Mouse (Mus musculus): ENCODE results near the gene Piwil1. TPM values are rescaled to one million over a fixed set of nuclear protein-coding genes. Genes with fewer than 3 reads are reported as not detected.

Piwil1 gene
- total and polyA plus RNA-seq, 2 experiments from 2014 or later: 0.05 to 0.40 TPM

DNA sequence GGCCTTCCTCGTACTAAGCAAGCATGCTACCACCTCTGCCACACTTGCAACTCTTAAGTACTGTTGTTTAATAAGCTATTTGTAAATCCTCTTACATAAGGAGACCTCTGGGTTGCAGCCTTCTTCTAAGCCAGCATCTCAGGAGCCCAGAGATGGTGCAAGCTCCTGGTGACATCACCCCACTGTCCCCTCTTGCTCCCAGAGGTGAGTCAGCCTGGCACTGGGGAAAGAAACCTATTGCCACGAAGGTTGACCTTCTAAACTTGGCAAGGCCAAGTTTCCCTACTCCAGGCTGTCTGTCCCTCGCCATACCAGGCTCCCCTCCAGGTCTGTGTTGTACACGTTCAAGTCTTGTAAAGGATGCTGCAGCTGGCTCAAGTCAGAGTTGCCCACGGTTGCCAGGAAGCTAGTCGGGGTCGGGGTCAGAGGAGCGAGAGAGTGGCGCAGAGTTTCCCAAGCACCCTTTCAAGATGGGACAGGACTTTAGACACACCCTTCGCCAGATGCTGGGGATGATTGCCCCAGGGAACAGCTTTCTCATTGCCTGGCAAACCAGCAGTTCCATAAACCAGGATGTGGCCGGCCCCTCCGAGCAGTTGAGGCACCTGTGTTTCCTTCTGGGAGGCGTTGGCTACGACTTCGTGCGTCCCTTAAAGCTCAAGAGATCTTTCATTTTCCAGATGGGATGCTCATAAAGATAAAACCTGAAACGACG is 7.6 kb upstream of the Piwil1 start:
- no peaks in the 10 kb centered on the region for H3K36me3 ChIP-seq (ENCODE audit: insufficient read depth)
- H3K9ac ChIP-seq: no peak overlapping the region
- no peaks in the 10 kb centered on the region for H3K9me3 ChIP-seq (ENCODE audit: low read length)
- no peak overlapping the region for H3K27ac ChIP-seq (ENCODE audit: low read depth, low read length)
- no peaks in the 10 kb centered on the region for H3K4me1 ChIP-seq (ENCODE audit: insufficient read depth)
- no peak for DNase-seq
- WGBS: 84% methylated on average over 18 of the region's 18 CpGs
- no peak overlapping the region for H3K4me2 ChIP-seq (ENCODE audit: low read depth)
- ATAC-seq: no peak
- no peak overlapping the region for H3K4me3 ChIP-seq (ENCODE audit: low read depth, low read length)
- no peaks in the 10 kb centered on the region for H3K27me3 ChIP-seq (ENCODE audit: insufficient read depth, low read length)
- TF ChIP-seq CTCF (IDR thresholded peaks at IDR 0.05; ENCODE audit: low read depth): no peak

DNA sequence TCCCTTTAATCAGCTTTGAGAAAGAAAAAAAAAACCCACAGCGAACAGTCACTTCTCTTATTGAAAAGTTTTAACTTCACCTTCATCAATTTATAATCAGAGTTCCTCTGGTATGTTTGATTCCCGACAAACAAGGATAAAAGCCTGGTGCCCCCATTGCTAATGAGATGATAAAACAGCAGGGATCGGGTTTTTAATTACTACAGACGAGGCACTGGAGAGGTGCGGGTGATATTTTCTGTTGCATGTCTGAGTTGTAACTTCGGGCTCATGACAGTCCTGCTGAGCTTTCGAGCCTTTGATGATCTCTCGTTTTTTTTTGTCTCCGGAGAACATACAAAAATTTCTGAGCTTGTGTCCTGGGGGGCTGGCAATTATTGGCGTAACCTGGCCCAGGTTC is 5.5 kb upstream of the Piwil1 start:
- no peak overlapping the region for H3K27ac ChIP-seq (ENCODE audit: low read depth, low read length)
- no peaks in the 10 kb centered on the region for H3K4me1 ChIP-seq (ENCODE audit: insufficient read depth)
- no peak for TF ChIP-seq CTCF (IDR thresholded peaks at IDR 0.05; ENCODE audit: low read depth)
- DNase-seq (no peak), ATAC-seq (no peak)
- H3K36me3 ChIP-seq (ENCODE audit: insufficient read depth): no peaks in the 10 kb centered on the region
- 24% methylated on average over 10 of the region's 10 CpGs for WGBS
- no peaks in the 10 kb centered on the region for H3K27me3 ChIP-seq (ENCODE audit: insufficient read depth, low read length)
- no peak overlapping the region for H3K4me2 ChIP-seq (ENCODE audit: low read depth)
- H3K9me3 ChIP-seq (ENCODE audit: low read length): no peaks in the 10 kb centered on the region
- no peak overlapping the region for H3K4me3 ChIP-seq (ENCODE audit: low read depth, low read length)
- no peak overlapping the region for H3K9ac ChIP-seq

GRCm38 (mm10) chr5:128700716-128701115 is 1.6 kb upstream of the Piwil1 start:
- no peak overlapping the region for H3K4me3 ChIP-seq (ENCODE audit: low read depth, low read length)
- H3K4me2 ChIP-seq (ENCODE audit: low read depth): no peak overlapping the region
- no peak for TF ChIP-seq CTCF (IDR thresholded peaks at IDR 0.05; ENCODE audit: low read depth)
- no peaks in the 10 kb centered on the region for H3K36me3 ChIP-seq (ENCODE audit: insufficient read depth)
- H3K4me1 ChIP-seq (ENCODE audit: insufficient read depth): no peaks in the 10 kb centered on the region
- no peaks in the 10 kb centered on the region for H3K27me3 ChIP-seq (ENCODE audit: insufficient read depth, low read length)
- H3K9me3 ChIP-seq (ENCODE audit: low read length): no peaks in the 10 kb centered on the region
- no peak overlapping the region for H3K9ac ChIP-seq
- no peak overlapping the region for H3K27ac ChIP-seq (ENCODE audit: low read depth, low read length)
- DNase-seq (no peak), ATAC-seq (no peak)
- WGBS: 56% methylated on average over 11 of the region's 11 CpGs

- DNase-seq: no peak
- ATAC-seq: 0 out of 2 replicates have a peak, but pooled peaks have one; percentile 29
- Histone ChIP-seq H3K36me3 (ENCODE audit: insufficient read depth) (no peaks in the 10 kb centered on the region), H3K27me3 (ENCODE audit: insufficient read depth, low read length) (no peaks in the 10 kb centered on the region), H3K9ac (0 out of 2 replicates have a peak overlapping the region, but pooled peaks have one; percentile 10), H3K27ac (ENCODE audit: low read depth, low read length) (no peak overlapping the region), H3K9me3 (ENCODE audit: low read length) (no peaks in the 10 kb centered on the region), H3K4me1 (ENCODE audit: insufficient read depth) (no peaks in the 10 kb centered on the region), H3K4me2 (ENCODE audit: low read depth) (peak overlapping the region; percentile 21; the same call in 1 of the 2 replicates), H3K4me3 (ENCODE audit: low read depth, low read length) (no peak overlapping the region)
- 12% methylated on average over 10 of the region's 10 CpGs for WGBS
- no peak for TF ChIP-seq CTCF (IDR thresholded peaks at IDR 0.05; ENCODE audit: low read depth)
These were observed 1.4 kb downstream of the Piwil1 start for GRCm38 (mm10) chr5:128703688-128704087.

DNA sequence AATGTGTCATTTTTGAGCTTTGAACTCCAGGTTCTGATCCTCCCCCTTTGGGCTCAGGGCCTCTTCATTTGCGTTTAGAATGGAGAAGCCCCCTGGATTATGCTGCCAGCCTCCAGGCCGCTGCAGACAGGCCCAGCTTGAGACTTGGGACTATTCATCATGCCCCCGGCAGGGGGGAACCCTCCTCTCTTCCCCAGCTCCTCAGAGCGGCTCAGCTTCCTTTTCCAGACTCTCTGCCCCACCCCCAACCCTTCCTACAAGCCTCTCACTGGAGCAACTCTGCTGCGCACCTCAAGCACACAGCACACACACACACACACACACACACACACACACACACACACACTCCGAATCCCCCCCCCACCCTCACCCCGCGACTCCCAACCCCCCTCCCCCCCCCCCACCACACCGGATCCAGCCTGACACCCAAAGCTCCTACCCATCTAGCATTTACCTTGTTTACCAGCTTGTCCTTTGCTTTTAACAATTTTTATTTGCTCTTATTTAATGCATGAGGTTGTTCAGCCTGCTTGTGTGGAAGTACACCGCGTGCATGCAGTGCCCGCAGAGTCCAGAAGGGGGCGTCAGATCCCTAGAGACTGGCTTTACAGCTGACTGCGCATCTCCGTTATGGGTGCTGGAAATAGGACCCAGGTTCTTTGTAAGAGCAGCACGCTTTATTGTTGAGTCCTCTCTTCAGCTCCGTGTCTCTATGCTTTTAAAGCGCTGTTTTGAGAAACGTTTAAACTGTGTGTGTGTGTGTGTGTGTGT is 2.0 kb downstream of the Piwil1 start:
- TF ChIP-seq CTCF (IDR thresholded peaks at IDR 0.05; ENCODE audit: low read depth): peak; percentile 28

GRCm38 (mm10) chr5:128706467-128706866 is 4.1 kb downstream of the Piwil1 start:
- WGBS: 96% methylated on average over 1 of the region's 1 CpGs
- Histone ChIP-seq H3K9ac (no peak overlapping the region), H3K36me3 (ENCODE audit: insufficient read depth) (no peaks in the 10 kb centered on the region), H3K4me2 (ENCODE audit: low read depth) (no peak overlapping the region), H3K9me3 (ENCODE audit: low read length) (no peaks in the 10 kb centered on the region), H3K27me3 (ENCODE audit: insufficient read depth, low read length) (no peaks in the 10 kb centered on the region), H3K4me1 (ENCODE audit: insufficient read depth) (no peaks in the 10 kb centered on the region), H3K4me3 (ENCODE audit: low read depth, low read length) (no peak overlapping the region), H3K27ac (ENCODE audit: low read depth, low read length) (no peak overlapping the region)
- ATAC-seq (no peak), DNase-seq (no peak)
- no peak; the same call in 1 of the 2 replicates for TF ChIP-seq CTCF (IDR thresholded peaks at IDR 0.05; ENCODE audit: low read depth)

More for the DNA sequence above, 2.0 kb downstream of the Piwil1 start:
- peak; percentile 74 for ATAC-seq
- H3K27ac ChIP-seq (ENCODE audit: low read depth, low read length): no peak overlapping the region
- H3K36me3 ChIP-seq (ENCODE audit: insufficient read depth): no peaks in the 10 kb centered on the region
- no peaks in the 10 kb centered on the region for H3K4me1 ChIP-seq (ENCODE audit: insufficient read depth)
- H3K9ac ChIP-seq: 0 out of 2 replicates have a peak overlapping the region, but pooled peaks have one; percentile 10
- no peak overlapping the region for H3K4me3 ChIP-seq (ENCODE audit: low read depth, low read length)
- WGBS: 33% methylated on average over 19 of the region's 19 CpGs
- peak; percentile 31 for DNase-seq
- no peaks in the 10 kb centered on the region for H3K27me3 ChIP-seq (ENCODE audit: insufficient read depth, low read length)
- H3K4me2 ChIP-seq (ENCODE audit: low read depth): peak overlapping the region; percentile 21; the same call in 1 of the 2 replicates
- no peaks in the 10 kb centered on the region for H3K9me3 ChIP-seq (ENCODE audit: low read length)

DNA sequence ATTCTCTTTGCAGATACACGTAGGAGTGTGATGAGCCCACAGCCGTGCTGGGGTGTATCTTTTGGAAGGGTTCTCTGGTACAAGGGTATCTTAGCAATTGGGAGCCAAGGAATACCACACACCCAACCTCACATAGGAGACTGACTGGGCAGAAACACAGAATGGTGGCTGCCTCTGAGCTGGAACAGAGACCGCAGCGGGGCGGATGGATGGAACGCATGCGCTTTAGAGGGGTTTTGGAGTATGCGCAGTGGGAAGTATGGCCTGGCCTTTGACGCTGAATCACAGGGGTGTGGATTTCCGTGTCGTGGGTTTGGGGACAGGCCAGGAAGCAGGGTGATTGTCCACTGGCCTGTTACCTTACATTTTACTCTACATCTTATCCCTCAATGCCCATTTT is 4.9 kb downstream of the Piwil1 start:
- ATAC-seq (no peak), DNase-seq (no peak)
- Histone ChIP-seq H3K4me3 (ENCODE audit: low read depth, low read length) (no peak overlapping the region), H3K9me3 (ENCODE audit: low read length) (no peaks in the 10 kb centered on the region), H3K27ac (ENCODE audit: low read depth, low read length) (no peak overlapping the region), H3K36me3 (ENCODE audit: insufficient read depth) (no peaks in the 10 kb centered on the region), H3K27me3 (ENCODE audit: insufficient read depth, low read length) (no peaks in the 10 kb centered on the region), H3K4me2 (ENCODE audit: low read depth) (no peak overlapping the region), H3K4me1 (ENCODE audit: insufficient read depth) (no peaks in the 10 kb centered on the region), H3K9ac (no peak overlapping the region)
- TF ChIP-seq CTCF (IDR thresholded peaks at IDR 0.05; ENCODE audit: low read depth): no peak
- 93% methylated on average over 11 of the region's 11 CpGs for WGBS

Data from forebrain, postnatal 0 days (tissue).